Mouse (Mus musculus) mouse embryonic stem cell (cell line): ENCODE results near the gene Prr15l.

Experiments
- in situ Hi-C, 2 experiments: fragments of 300-500 bp; cut with MboI; formaldehyde crosslinking; loops; 1 replicate in 1 of 2; 3 replicates in 1 of 2; pipeline ENCODE4 v1.14.3; 2019 to 2020; ENCODE audit warnings: low sequenced_read_pairs in 2 of 2, low pct_unique_long_range_greater_than_20kb in 1 of 2, mixed read lengths in 1 of 2; ENCODE audit not compliant: unreplicated experiment in 1 of 2

Gene Prr15l

GRCm38 (mm10) chr11:96969280-96969722 is 41.4 kb downstream of the Prr15l start:
- in situ Hi-C loops, result no loop called here

GRCm38 (mm10) chr11:96969746-96970145 is 41.8 kb downstream of the Prr15l start:
- in situ Hi-C loops, result no loop called here

- in situ Hi-C loops, result no loop called here
Observed at GRCm38 (mm10) chr11:96970341-96970740, 42.4 kb downstream of the Prr15l start.

GRCm38 (mm10) chr11:96972906-96973305 is 45.0 kb downstream of the Prr15l start:
- in situ Hi-C loops, result no loop called here

GRCm38 (mm10) chr11:96973426-96973964 is 45.6 kb downstream of the Prr15l start:
- in situ Hi-C loops, result no loop called here

GRCm38 (mm10) chr11:96974813-96975212 is 46.9 kb downstream of the Prr15l start:
- in situ Hi-C loops, result no loop called here

GRCm38 (mm10) chr11:96975511-96976378 is 47.8 kb downstream of the Prr15l start:
- in situ Hi-C loops, result no loop called here

- in situ Hi-C loops, result no loop called here
Observed at GRCm38 (mm10) chr11:96976379-96976687, 48.4 kb downstream of the Prr15l start.

- in situ Hi-C loops, result no loop called here
Observed at GRCm38 (mm10) chr11:96976911-96977591, 49.1 kb downstream of the Prr15l start.

GRCm38 (mm10) chr11:96977606-96978400 is 49.9 kb downstream of the Prr15l start:
- in situ Hi-C loops, result no loop called here

GRCm38 (mm10) chr11:96978401-96979246 is 50.7 kb downstream of the Prr15l start:
- in situ Hi-C loops, result no loop called here

- in situ Hi-C loops, result no loop called here
Observed at GRCm38 (mm10) chr11:96979329-96979728, 51.4 kb downstream of the Prr15l start.

- in situ Hi-C loops, result no loop called here
Observed at GRCm38 (mm10) chr11:96980021-96980420, 52.1 kb downstream of the Prr15l start.

- in situ Hi-C loops, result no loop called here
Observed at GRCm38 (mm10) chr11:96981461-96981860, 53.6 kb downstream of the Prr15l start.

GRCm38 (mm10) chr11:96982355-96982754 is 54.5 kb downstream of the Prr15l start:
- in situ Hi-C loops, result no loop called here

- in situ Hi-C loops, result no loop called here
Observed at GRCm38 (mm10) chr11:96982859-96983258, 55.0 kb downstream of the Prr15l start, which contains the start of gene Sp2. Sp2 (minus strand) TSS chr11:96982959.

GRCm38 (mm10) chr11:96984903-96985302 is 57.0 kb downstream of the Prr15l start:
- in situ Hi-C loops, result loop anchor here in 1 of 2 experiments (5.0 kb wide), 1 partner anchor 37 kb away; no protein-coding TSS in a partner anchor

GRCm38 (mm10) chr11:96986463-96986862 is 58.6 kb downstream of the Prr15l start:
- in situ Hi-C loops, result loop anchor here in 1 of 2 experiments (5.0 kb wide), 1 partner anchor 36 kb away; no protein-coding TSS in a partner anchor
